Mouse (Mus musculus) testis, adult 2 months (tissue): ENCODE results near the gene Clcn6. TPM values are rescaled to one million over a fixed set of nuclear protein-coding genes. Genes with fewer than 3 reads are reported as not detected.
"Not testable (repeated sequence)": the region's sequence is repeated elsewhere in the genome, so short reads cannot be mapped to it uniquely, and the experiment has no call there.

Experiments used
- H3K27ac ChIP-seq: fragments of 200-500 bp; 2 replicates; pipeline ENCODE4 v1.5.1; 2012; ENCODE audit warnings: low read depth, low read length; ENCODE audit not compliant: control insufficient read depth, insufficient read depth
- H3K27me3 ChIP-seq: fragments of 200-500 bp; 2 replicates; pipeline ENCODE4 v1.6.1; 2012; ENCODE audit warnings: mild to moderate bottlenecking, low read length, moderate library complexity; ENCODE audit not compliant: control insufficient read depth, insufficient read depth
- H3K36me3 ChIP-seq: fragments of 200-500 bp; 2 replicates; pipeline ENCODE4 v1.6.1; 2012; ENCODE audit warnings: mild to moderate bottlenecking, low read length; ENCODE audit not compliant: control insufficient read depth, insufficient read depth
- H3K4me1 ChIP-seq: fragments of 200-500 bp; 2 replicates; pipeline ENCODE4 v1.6.1; 2012; ENCODE audit warnings: low read length; ENCODE audit not compliant: control insufficient read depth, insufficient read depth
- H3K4me3 ChIP-seq: fragments of 200-500 bp; 2 replicates; pipeline ENCODE4 v1.5.1; 2012; ENCODE audit warnings: low read depth, mild to moderate bottlenecking, low read length, moderate library complexity, mixed read lengths; ENCODE audit not compliant: control insufficient read depth
- CTCF ChIP-seq: fragments of 200-500 bp; IDR thresholded peaks from 2 replicates; pipeline ENCODE4 v1.5.1; 2012; ENCODE audit warnings: low read depth, mild to moderate bottlenecking, inconsistent platforms, low read length, moderate library complexity; ENCODE audit not compliant: control insufficient read depth, insufficient read depth, insufficient replicate concordance
- POLR2A ChIP-seq: fragments of 200-500 bp; IDR thresholded peaks from 2 replicates; pipeline ENCODE4 v1.6.1; 2012; ENCODE audit warnings: low read depth, mild to moderate bottlenecking, inconsistent platforms, low read length, moderate library complexity; ENCODE audit not compliant: control insufficient read depth
- polyA plus RNA-seq: library from polyadenylated mRNA; depleted of rRNA; stranded (reverse); fragments of >200 nt; gene quantifications from 2 replicates; pipeline ENCODE4 v1.2.3, GENCODE M21; 2012

The Clcn6 gene
- polyA plus RNA-seq, 1 experiment = 12.7 TPM

- Histone ChIP-seq H3K27me3 (no peaks in the 10 kb centered on the region), H3K36me3 (no peaks in the 10 kb centered on the region; the same call in none of the 2 replicates), H3K4me1 (no peaks in the 10 kb centered on the region), H3K4me3 (no peak overlapping the region), H3K27ac (no peak overlapping the region)
- TF ChIP-seq CTCF = no peak
- no peak; the same call in 1 of the 2 replicates for TF ChIP-seq POLR2A
Observed at GRCm38 (mm10) chr4:148054961-148055695, 16.5 kb upstream of the Clcn6 start.

- Histone ChIP-seq H3K27ac (no peak overlapping the region), H3K4me3 (no peak overlapping the region), H3K4me1 (no peaks in the 10 kb centered on the region), H3K27me3 (no peaks in the 10 kb centered on the region), H3K36me3 (no peaks in the 10 kb centered on the region; the same call in none of the 2 replicates)
- no peak for TF ChIP-seq POLR2A
- no peak for TF ChIP-seq CTCF
Observed at GRCm38 (mm10) chr4:148053417-148053920, 14.8 kb upstream of the Clcn6 start.

- TF ChIP-seq POLR2A (no peak), CTCF (no peak)
- no peak overlapping the region for H3K4me3 ChIP-seq
- H3K36me3 ChIP-seq = no peaks in the 10 kb centered on the region; the same call in none of the 2 replicates
- H3K4me1 ChIP-seq = no peaks in the 10 kb centered on the region
- H3K27ac ChIP-seq = no peak overlapping the region
- no peaks in the 10 kb centered on the region for H3K27me3 ChIP-seq
Observed at GRCm38 (mm10) chr4:148052976-148053375, 14.4 kb upstream of the Clcn6 start.

GRCm38 (mm10) chr4:148051886-148052285 lies 13.3 kb upstream of the Clcn6 start:
- no peaks in the 10 kb centered on the region for H3K27me3 ChIP-seq
- TF ChIP-seq CTCF = no peak
- no peaks in the 10 kb centered on the region; the same call in 1 of the 2 replicates for H3K36me3 ChIP-seq
- H3K27ac ChIP-seq = no peak overlapping the region
- H3K4me1 ChIP-seq = no peaks in the 10 kb centered on the region
- H3K4me3 ChIP-seq = no peak overlapping the region

GRCm38 (mm10) chr4:148051046-148051776 lies 12.6 kb upstream of the Clcn6 start:
- TF ChIP-seq POLR2A (no peak), CTCF (no peak)
- H3K36me3 ChIP-seq = no peaks in the 10 kb centered on the region; the same call in none of the 2 replicates
- no peak overlapping the region for H3K4me3 ChIP-seq
- no peaks in the 10 kb centered on the region for H3K4me1 ChIP-seq
- no peak overlapping the region for H3K27ac ChIP-seq
- no peaks in the 10 kb centered on the region for H3K27me3 ChIP-seq

GRCm38 (mm10) chr4:148050396-148050914 lies 11.8 kb upstream of the Clcn6 start:
- H3K36me3 ChIP-seq, H3K4me3 ChIP-seq, H3K27ac ChIP-seq, H3K4me1 ChIP-seq, H3K27me3 ChIP-seq: not testable (repeated sequence)

- H3K4me3 ChIP-seq = no peak overlapping the region
- TF ChIP-seq POLR2A (no peak), CTCF (no peak)
- H3K27me3 ChIP-seq = no peaks in the 10 kb centered on the region
- H3K36me3 ChIP-seq = no peaks in the 10 kb centered on the region; the same call in none of the 2 replicates
- no peak overlapping the region for H3K27ac ChIP-seq
- no peaks in the 10 kb centered on the region for H3K4me1 ChIP-seq
Observed at GRCm38 (mm10) chr4:148046450-148047031, 7.9 kb upstream of the Clcn6 start.
